Mouse (Mus musculus) bone marrow macrophage, adult 2 months (primary cell): ENCODE data around the gene Cbarp.

Source experiments
- CTCF ChIP-seq: IDR thresholded peaks from 2 replicates; pipeline ENCODE4 v1.5.1; 2012; ENCODE audit warnings: low read depth, mild to moderate bottlenecking, low read length, moderate library complexity
- POLR2A ChIP-seq: IDR thresholded peaks from 2 replicates; pipeline ENCODE4 v1.6.1; 2012; ENCODE audit warnings: mild to moderate bottlenecking, low read depth, low read length, borderline replicate concordance

- TF ChIP-seq CTCF = no peak
- no peak for TF ChIP-seq POLR2A
Observed at GRCm38 (mm10) chr10:80173358-80173757, 32.7 kb upstream of the Cbarp start.
